Mouse (Mus musculus) cerebellum, adult 2 months (tissue): ENCODE measurements around the gene Paqr7. TPM values are rescaled to one million over a fixed set of nuclear protein-coding genes. Genes with fewer than 3 reads are reported as not detected.
A peak's percentile ranks its signal among the peaks of the same experiment; 100 is the strongest.

ENCODE experiments used
- DNase-seq, 2 experiments: peaks; one replicate each; pipeline ENCODE4 v3.0.0; 2021
- H3K27ac ChIP-seq: fragments of 200-500 bp; 2 replicates; pipeline ENCODE4 v1.5.1; 2012; ENCODE audit warnings: low read length, control low read depth, inconsistent platforms; ENCODE audit not compliant: insufficient read depth
- H3K27me3 ChIP-seq: fragments of 200-500 bp; 2 replicates; pipeline ENCODE4 v1.6.1; 2012; ENCODE audit warnings: inconsistent platforms, mild to moderate bottlenecking, low read length, moderate library complexity; ENCODE audit not compliant: control insufficient read depth, insufficient read depth
- H3K4me1 ChIP-seq: fragments of 200-500 bp; 2 replicates; pipeline ENCODE4 v1.6.1; 2011; ENCODE audit warnings: low read length; ENCODE audit not compliant: control insufficient read depth, insufficient read depth
- H3K4me3 ChIP-seq: fragments of 200-500 bp; replicated peaks from 2 replicates; pipeline ENCODE3; 2011; ENCODE audit warnings: mild to moderate bottlenecking, low read depth, low read length, control low read depth; ENCODE audit not compliant: insufficient read depth
- CTCF ChIP-seq: fragments of 200-500 bp; IDR thresholded peaks from 2 replicates; pipeline ENCODE4 v1.5.1; 2011; ENCODE audit warnings: low read depth, mild to moderate bottlenecking, control low read depth, low read length, moderate library complexity, borderline replicate concordance; ENCODE audit not compliant: insufficient read depth
- POLR2A ChIP-seq: fragments of 200-500 bp; IDR thresholded peaks from 2 replicates; pipeline ENCODE4 v1.6.1; 2011; ENCODE audit warnings: low read length, control low read depth, borderline replicate concordance; ENCODE audit not compliant: insufficient read depth
- WGBS: fragments of 180-500 bp; shearing (Covaris S2); methylation state at CpG from one replicate; pipeline ENCODE4 v1.1.7; 2018; 5-methylcytosine and 5-hydroxymethylcytosine counted together
- polyA plus RNA-seq: library from polyadenylated mRNA; depleted of rRNA; stranded (reverse); fragments of >200 nt; gene quantifications from 2 replicates; pipeline ENCODE4 v1.2.3, GENCODE M21; 2012

Paqr7 gene
- polyA plus RNA-seq, 1 experiment = 99.2 TPM

GRCm38 (mm10) chr4:134457130-134457825 is 39.2 kb upstream of the Paqr7 start:
- WGBS = 70% methylated on average over 7 of the region's 7 CpGs
- TF ChIP-seq POLR2A (no peak), CTCF (no peak)

GRCm38 (mm10) chr4:134458856-134459255 is 37.6 kb upstream of the Paqr7 start:
- 20% methylated on average over 5 of the region's 5 CpGs for WGBS
- DNase-seq = peak; percentile 92 to 97
- Histone ChIP-seq H3K4me3 (no peak overlapping the region), H3K27me3 (no peaks in the 10 kb centered on the region), H3K27ac (peak overlapping the region; percentile 87), H3K4me1 (peaks cover 13% of the 10 kb centered on the region)
- TF ChIP-seq CTCF (no peak), POLR2A (peak; percentile 60; the same call in 1 of the 2 replicates)

More at GRCm38 (mm10) chr4:134457130-134457825, 39.2 kb upstream of the Paqr7 start:
- Histone ChIP-seq H3K4me3 (no peak overlapping the region), H3K27me3 (no peaks in the 10 kb centered on the region), H3K4me1 (peaks cover 13% of the 10 kb centered on the region), H3K27ac (no peak overlapping the region)
- DNase-seq = no peak

DNA sequence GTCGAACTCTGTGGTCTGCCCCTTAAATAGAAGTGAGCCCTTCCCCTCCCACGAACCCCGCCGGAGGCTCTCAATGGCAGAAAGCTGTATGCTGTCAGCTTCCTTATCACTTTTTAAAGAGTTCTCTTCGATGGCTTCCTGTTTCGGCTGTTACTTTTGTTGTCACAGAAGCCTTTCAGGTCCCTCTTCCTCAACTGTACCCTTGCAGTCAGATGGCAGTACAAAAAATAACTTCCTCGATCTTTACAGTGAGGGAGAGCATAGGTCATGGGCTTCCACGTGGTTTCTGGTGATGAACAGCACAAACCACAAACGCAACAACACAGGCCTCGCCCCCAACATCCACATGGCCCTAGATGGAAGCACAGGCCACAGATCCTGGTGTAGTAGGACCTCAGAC is 36.2 kb upstream of the Paqr7 start:
- 88% methylated on average over 10 of the region's 10 CpGs for WGBS
- no peak for TF ChIP-seq POLR2A
- TF ChIP-seq CTCF = no peak

GRCm38 (mm10) chr4:134461252-134461651 is 35.2 kb upstream of the Paqr7 start:
- DNase-seq = no peak
- no peak overlapping the region for H3K27ac ChIP-seq
- peaks cover 13% of the 10 kb centered on the region for H3K4me1 ChIP-seq
- H3K27me3 ChIP-seq = no peaks in the 10 kb centered on the region
- H3K4me3 ChIP-seq = no peak overlapping the region
- WGBS = 87% methylated on average over 5 of the region's 5 CpGs
- TF ChIP-seq CTCF = no peak
- no peak for TF ChIP-seq POLR2A

More for the DNA sequence above, 36.2 kb upstream of the Paqr7 start:
- DNase-seq = no peak
- Histone ChIP-seq H3K4me1 (peaks cover 13% of the 10 kb centered on the region), H3K27me3 (no peaks in the 10 kb centered on the region), H3K4me3 (no peak overlapping the region), H3K27ac (no peak overlapping the region)

DNA sequence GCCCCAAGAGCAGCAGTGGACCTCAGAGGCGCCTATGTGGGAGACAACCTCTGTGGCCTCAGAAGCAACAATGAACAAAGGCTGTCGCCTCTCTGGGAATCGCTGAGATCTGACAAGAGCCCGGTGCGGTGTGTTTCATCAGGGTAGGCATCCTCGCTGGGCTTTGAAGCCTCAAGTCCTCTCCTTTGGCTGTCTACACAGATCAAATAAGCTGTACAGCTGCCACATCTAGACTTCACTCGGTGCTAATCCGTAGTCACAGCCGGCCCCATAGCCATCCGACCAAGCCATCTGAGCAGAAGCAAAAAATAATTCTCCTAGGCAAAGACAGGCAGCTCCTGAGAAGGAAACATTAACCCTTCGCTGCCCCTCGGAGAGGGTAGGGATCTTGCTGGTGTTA is 30.7 kb upstream of the Paqr7 start:
- Histone ChIP-seq H3K4me1 (no peaks in the 10 kb centered on the region), H3K4me3 (no peak overlapping the region), H3K27me3 (no peaks in the 10 kb centered on the region), H3K27ac (no peak overlapping the region)
- TF ChIP-seq CTCF (no peak), POLR2A (no peak)
- DNase-seq = no peak
- 45% methylated on average over 12 of the region's 12 CpGs for WGBS

GRCm38 (mm10) chr4:134466381-134467262 is 29.9 kb upstream of the Paqr7 start:
- no peaks in the 10 kb centered on the region for H3K27me3 ChIP-seq
- no peak for TF ChIP-seq CTCF
- H3K4me1 ChIP-seq = no peaks in the 10 kb centered on the region
- no peak overlapping the region for H3K27ac ChIP-seq
- WGBS = 77% methylated on average over 11 of the region's 11 CpGs
- no peak overlapping the region for H3K4me3 ChIP-seq
- no peak for DNase-seq

- Histone ChIP-seq H3K4me1 (no peaks in the 10 kb centered on the region), H3K27ac (peak overlapping the region; percentile 35), H3K4me3 (peak overlapping the region; percentile 83), H3K27me3 (no peaks in the 10 kb centered on the region)
- no peak for TF ChIP-seq CTCF
- no peak for TF ChIP-seq POLR2A
- 2% methylated on average over 31 of the region's 31 CpGs for WGBS
- peak; percentile 58 to 66 for DNase-seq
These were observed 28.9 kb upstream of the Paqr7 start for GRCm38 (mm10) chr4:134467435-134468214.

DNA sequence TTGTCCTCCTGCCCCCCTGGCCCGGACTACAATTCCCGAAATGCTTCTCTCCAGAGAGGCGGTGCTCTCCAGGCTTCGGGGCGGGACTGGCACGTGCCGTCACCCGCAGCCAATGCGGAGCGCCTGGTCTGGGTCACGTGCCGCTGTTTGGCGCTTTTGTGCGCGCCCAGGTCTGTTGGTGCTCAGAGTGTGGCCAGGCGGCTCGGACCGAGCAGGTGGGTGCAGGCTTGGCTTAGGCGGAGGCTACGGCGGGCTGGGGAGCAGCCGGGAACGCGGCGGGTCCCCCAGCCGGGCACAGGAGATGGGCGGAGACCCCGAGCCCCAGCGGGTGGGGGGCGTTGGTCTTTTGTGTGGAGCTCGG is 28.3 kb upstream of the Paqr7 start, which contains the start of gene Stmn1:
Stmn1 (plus strand) TSS at position 106 of the 361 bp plus-strand sequence.
- Histone ChIP-seq H3K27me3 (no peaks in the 10 kb centered on the region), H3K4me1 (no peaks in the 10 kb centered on the region), H3K27ac (peak within 1 kb of the TSS; percentile 35), H3K4me3 (peak within 1 kb of the TSS; percentile 83)
- under 1% methylated on average over 30 of the region's 31 CpGs for WGBS
- peak; percentile 96 to 99 for DNase-seq
- TF ChIP-seq POLR2A = peak; percentile 100
- TF ChIP-seq CTCF = no peak
